In the genomic region with DNA sequence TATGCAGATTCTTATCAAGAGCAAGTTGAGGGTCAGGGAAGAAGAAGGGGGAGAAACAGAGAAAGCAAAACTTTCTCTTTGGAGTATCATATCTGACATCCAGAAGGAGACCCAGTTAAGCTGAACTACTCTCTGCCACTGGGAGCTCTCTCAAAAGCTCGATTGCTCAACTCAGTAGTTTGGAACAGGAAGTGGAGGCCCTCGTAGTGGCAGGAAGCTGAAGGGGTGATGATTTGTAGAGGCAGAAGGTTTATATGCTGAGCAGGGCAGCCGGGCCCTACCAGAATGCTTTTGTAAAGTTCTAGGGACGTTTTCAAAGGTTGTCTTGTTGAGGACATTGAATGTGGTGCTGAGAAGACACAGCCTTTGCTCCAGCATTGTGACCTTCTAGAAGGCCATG, we compare ENCODE assay signal across 10 mouse cellular contexts. TPM values are rescaled to one million over a fixed set of nuclear protein-coding genes. Genes with fewer than 3 reads are reported as not detected.
DNase-seq lines count a peak whose midpoint lies in the region; ATAC-seq and TF ChIP-seq lines count a peak whose summit lies in the region.
"Had no signal": no experiment of that assay in that cellular context is flagged by ENCODE, and none has a peak within 500 bp of the region (broad histone marks: within the 10 kb centered on the region; RNA-seq: fewer than 3 reads in every experiment).

No protein-coding gene starts in this region.

- peaks cover 7% of the 10 kb centered on the region for H3K4me1 ChIP-seq in embryonic facial prominence, embryonic 10.5 days
- no peaks in the 10 kb centered on the region for H3K4me1 ChIP-seq in stomach, postnatal 0 days (replicated peaks; ENCODE audit: control insufficient read depth, insufficient read depth)

- no peak overlapping the region for H3K27ac ChIP-seq in embryonic facial prominence, embryonic 10.5 days (replicated peaks)
- no peak overlapping the region for H3K27ac ChIP-seq in stomach, postnatal 0 days (replicated peaks)
- H3K27ac ChIP-seq: midbrain, embryonic 10.5 days had no signal

- H3K9ac ChIP-seq in stomach, postnatal 0 days (ENCODE audit: low read length), result no peak overlapping the region

- H3K4me3 ChIP-seq in embryonic facial prominence, embryonic 10.5 days, result no peak overlapping the region
- H3K4me3 ChIP-seq in stomach, postnatal 0 days (ENCODE audit: low read depth, low read length), result no peak overlapping the region
- H3K4me3 ChIP-seq: midbrain, embryonic 10.5 days had no signal

- no peak overlapping the region for H3K4me2 ChIP-seq in stomach, postnatal 0 days (replicated peaks; ENCODE audit: low read depth)

- no peak for TF ChIP-seq EP300 in stomach, postnatal 0 days (optimal IDR thresholded peaks at IDR 0.05)

- TF ChIP-seq CTCF in stomach, postnatal 0 days (IDR thresholded peaks at IDR 0.05; ENCODE audit: low read depth), result no peak

- intact Hi-C loops in gastrocnemius, postnatal 14 days (cut with DNase I; ENCODE audit: low total_unique reads), result no loop called here

- 58% methylated on average over 4 of the region's 4 CpGs for WGBS in embryonic facial prominence, embryonic 10.5 days
- WGBS in stomach, postnatal 0 days, result 21% methylated on average over 4 of the region's 4 CpGs

- peak; percentile 89 for ATAC-seq in megakaryocyte progenitor cell, adult 5-6 weeks (replicated peaks; ENCODE audit: poor library complexity)
- ATAC-seq in stomach, postnatal 0 days (ENCODE audit: low FRiP score, low TSS enrichment), result no peak

- peaks cover 43% of the 10 kb centered on the region for H3K27me3 ChIP-seq in embryonic facial prominence, embryonic 10.5 days (replicated peaks; ENCODE audit: low read depth, poor library complexity, severe bottlenecking)
- no peaks in the 10 kb centered on the region for H3K27me3 ChIP-seq in stomach, postnatal 0 days (ENCODE audit: control insufficient read depth, insufficient read depth, low read length)

- H3K36me3 ChIP-seq in embryonic facial prominence, embryonic 10.5 days (replicated peaks), result no peaks in the 10 kb centered on the region
- H3K36me3 ChIP-seq in stomach, postnatal 0 days (ENCODE audit: control insufficient read depth, insufficient read depth, low read length), result no peaks in the 10 kb centered on the region
- H3K36me3 ChIP-seq: midbrain, embryonic 10.5 days had no signal

- H3K9me3 ChIP-seq in embryonic facial prominence, embryonic 10.5 days, result no peaks in the 10 kb centered on the region
- H3K9me3 ChIP-seq in stomach, postnatal 0 days (ENCODE audit: control insufficient read depth, low read length), result no peaks in the 10 kb centered on the region
- H3K9me3 ChIP-seq: midbrain, embryonic 10.5 days had no signal

- peak; percentile 16 for DNase-seq in gastrocnemius, adult 18-20 months (ENCODE audit: low spot score)
- DNase-seq in gastrocnemius, postnatal 14 days, result no peak
- DNase-seq in B cell, adult 2 months, result peak; percentile 12 to 16
- peak; percentile 75 for DNase-seq in induced T-regulatory cell, adult 2 months (ENCODE audit: low read depth)
- DNase-seq in embryonic facial prominence, embryonic 10.5 days (ENCODE audit: low spot score), result no peak
- no peak for DNase-seq in left cerebral cortex, adult 11 months (ENCODE audit: low spot score)
- no peak for DNase-seq in stomach, postnatal 0 days (ENCODE audit: low spot score)
- DNase-seq: right cerebral cortex, postnatal 14 days had no signal

RNA-seq across cellular contexts. Expression of a gene that starts 5.1 kb away (rescaled TPM):
- 1 to 10 TPM; 3.0 to 5.6 TPM for total RNA-seq in gastrocnemius, adult 18-20 months (2021)
- total RNA-seq in gastrocnemius, postnatal 14 days (2021), result 1 to 10 TPM; 2.9 to 3.0 TPM
- 6.6 and 7.2 TPM in 2 replicates for total RNA-seq in megakaryocyte progenitor cell, adult 5-6 weeks (2015)
- total RNA-seq in megakaryocyte progenitor cell, adult 5-6 weeks (2017), result 0.83 and 3.2 TPM in 2 replicates
- polyA plus RNA-seq in embryonic facial prominence, embryonic 10.5 days (2016; fragmentation: Nextera tagmentation; extraction: Ambion mirVana), result 0.67 and 1.5 TPM in 2 replicates
- polyA plus RNA-seq in stomach, postnatal 0 days (2015; fragmentation: Nextera tagmentation; extraction: Ambion mirVana), result 6.0 and 7.1 TPM in 2 replicates

Comparison
In these comparisons a context has a peak if more than half of its experiments do, and no peak if none do; other contexts are left out.
1. DNase-seq: peak in gastrocnemius, adult 18-20 months (single experiment), B cell, adult 2 months (2 of 2) and induced T-regulatory cell, adult 2 months (single experiment); none in gastrocnemius, postnatal 14 days (single experiment), embryonic facial prominence, embryonic 10.5 days (single experiment), left cerebral cortex, adult 11 months (single experiment) and stomach, postnatal 0 days (single experiment).